Mouse (Mus musculus): ENCODE data around the gene Cep95. TPM values are rescaled to one million over a fixed set of nuclear protein-coding genes. Genes with fewer than 3 reads are reported as not detected.

Cep95 gene
- polyA plus RNA-seq, 1 experiment from 2014 or later: 23.6 TPM

- no peaks in the 10 kb centered on the region for H3K9me3 ChIP-seq (replicated peaks)
- peaks cover 17% of the 10 kb centered on the region; the same call in 1 of the 2 replicates for H3K4me1 ChIP-seq
- no peak overlapping the region for H3K9ac ChIP-seq
- H3K27me3 ChIP-seq: no peaks in the 10 kb centered on the region
- H3K36me3 ChIP-seq: peaks cover 89% of the 10 kb centered on the region
- ATAC-seq (ENCODE audit: insufficient number of reproducible peaks, low FRiP score, low TSS enrichment, low read depth): no peak
- no peak overlapping the region for H3K27ac ChIP-seq (replicated peaks)
- no peak overlapping the region for H3K4me2 ChIP-seq (replicated peaks)
- H3K4me3 ChIP-seq (replicated peaks): no peak overlapping the region
- WGBS: 54% methylated on average over 2 of the region's 2 CpGs
These were observed 26.7 kb downstream of the Cep95 start for GRCm38 (mm10) chr11:106815761-106816160.

DNA sequence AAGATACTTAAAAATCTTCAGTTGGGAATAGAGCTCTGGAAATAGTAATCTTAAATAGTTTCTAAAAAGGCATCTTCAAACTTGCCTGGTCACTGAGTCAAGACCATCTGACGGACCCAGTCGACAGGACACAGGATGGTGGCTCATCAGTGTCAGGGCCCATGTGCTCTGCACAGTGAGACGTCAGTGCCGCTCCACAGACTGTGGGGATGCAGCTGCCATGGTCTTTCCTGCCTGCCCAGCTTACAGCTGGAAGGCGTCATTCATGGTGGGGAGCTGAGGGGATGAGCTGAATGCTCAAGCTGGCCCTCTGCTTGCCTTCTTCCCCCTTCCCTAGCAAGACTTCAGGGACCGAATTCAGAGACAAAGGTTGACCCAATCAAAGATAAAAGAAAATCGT lies 27.3 kb downstream of the Cep95 start:
- Histone ChIP-seq H3K9ac (no peak overlapping the region), H3K27ac (replicated peaks) (no peak overlapping the region), H3K27me3 (no peaks in the 10 kb centered on the region), H3K4me2 (replicated peaks) (no peak overlapping the region), H3K36me3 (peaks cover 90% of the 10 kb centered on the region), H3K4me3 (replicated peaks) (no peak overlapping the region), H3K4me1 (peaks cover 22% of the 10 kb centered on the region; the same call in 1 of the 2 replicates), H3K9me3 (replicated peaks) (no peaks in the 10 kb centered on the region)
- 55% methylated on average over 7 of the region's 7 CpGs for WGBS
- ATAC-seq (ENCODE audit: insufficient number of reproducible peaks, low FRiP score, low TSS enrichment, low read depth): no peak

DNA sequence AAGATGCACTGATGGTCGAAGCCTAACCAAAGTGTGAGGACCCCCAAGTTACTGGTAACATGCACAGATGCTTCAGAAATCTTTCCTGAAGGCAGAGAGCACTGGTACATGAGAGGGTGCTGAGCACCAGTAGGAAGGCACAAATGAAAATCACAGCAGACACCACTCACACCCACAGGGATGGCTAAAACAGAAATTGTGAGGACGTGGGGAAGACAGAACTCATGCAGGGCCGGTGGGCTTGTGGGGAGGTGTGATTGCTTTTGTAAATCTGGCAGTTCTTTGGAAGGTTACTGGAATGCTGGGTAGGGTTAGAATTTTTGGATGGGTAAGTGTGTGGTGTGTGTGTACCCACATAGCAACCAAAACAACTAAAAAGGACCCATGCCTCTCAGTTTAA lies 28.1 kb downstream of the Cep95 start:
- H3K4me1 ChIP-seq: peaks cover 23% of the 10 kb centered on the region; the same call in 1 of the 2 replicates
- no peak overlapping the region for H3K4me3 ChIP-seq (replicated peaks)
- WGBS: 73% methylated on average over 3 of the region's 3 CpGs
- no peaks in the 10 kb centered on the region for H3K27me3 ChIP-seq
- no peak for ATAC-seq (ENCODE audit: insufficient number of reproducible peaks, low FRiP score, low TSS enrichment, low read depth)
- H3K36me3 ChIP-seq: peaks cover 86% of the 10 kb centered on the region
- no peak overlapping the region for H3K4me2 ChIP-seq (replicated peaks)
- no peak overlapping the region for H3K9ac ChIP-seq
- no peaks in the 10 kb centered on the region for H3K9me3 ChIP-seq (replicated peaks)
- H3K27ac ChIP-seq (replicated peaks): no peak overlapping the region

DNA sequence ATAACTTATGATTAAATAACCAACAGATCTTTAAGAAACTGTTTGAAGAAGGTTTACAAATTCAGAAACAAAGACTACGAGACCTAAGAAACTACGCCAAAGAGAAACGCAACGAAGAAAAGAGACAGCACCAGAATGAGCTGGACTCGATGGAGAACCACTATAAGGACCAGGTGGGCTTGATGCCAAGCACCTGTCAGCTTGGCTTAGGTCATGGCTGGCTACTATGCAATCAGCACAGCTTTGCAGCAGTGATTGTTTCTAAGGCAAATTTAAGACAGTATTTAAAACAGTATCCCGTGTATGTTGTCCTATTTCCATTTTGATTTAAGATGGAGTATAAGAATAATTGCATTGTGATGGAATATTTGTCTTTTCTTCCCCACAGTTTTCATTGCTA lies 28.8 kb downstream of the Cep95 start:
- no peaks in the 10 kb centered on the region for H3K27me3 ChIP-seq
- ATAC-seq (ENCODE audit: insufficient number of reproducible peaks, low FRiP score, low TSS enrichment, low read depth): no peak
- 82% methylated on average over 6 of the region's 6 CpGs for WGBS

DNA sequence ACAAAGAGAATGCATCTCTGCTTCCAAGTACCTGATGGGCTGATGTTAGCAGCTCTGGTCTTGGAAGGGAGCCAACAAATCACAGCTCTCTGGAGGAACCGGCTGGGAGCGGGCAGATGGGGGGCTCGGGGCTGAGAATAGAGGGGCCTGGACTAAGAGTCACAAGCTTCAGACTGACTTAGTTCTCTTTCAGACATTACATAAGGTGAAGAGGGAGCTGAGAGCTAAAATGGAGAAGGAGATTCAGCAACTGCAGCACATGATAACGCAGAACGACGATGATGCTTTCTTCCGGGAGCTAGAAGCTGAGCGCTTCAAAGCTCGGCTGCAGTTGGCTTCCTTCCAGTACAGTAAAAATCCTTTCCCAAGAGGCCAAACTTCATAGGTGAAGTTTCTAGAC lies 29.3 kb downstream of the Cep95 start:
- H3K4me3 ChIP-seq (replicated peaks): no peak overlapping the region
- H3K9ac ChIP-seq: no peak overlapping the region
- H3K27me3 ChIP-seq: no peaks in the 10 kb centered on the region
- 48% methylated on average over 9 of the region's 9 CpGs for WGBS
- peaks cover 23% of the 10 kb centered on the region; the same call in 1 of the 2 replicates for H3K4me1 ChIP-seq
- no peak overlapping the region for H3K4me2 ChIP-seq (replicated peaks)
- H3K9me3 ChIP-seq (replicated peaks): no peaks in the 10 kb centered on the region
- H3K27ac ChIP-seq (replicated peaks): peak overlapping the region; percentile 17; the same call in 1 of the 2 replicates
- ATAC-seq (ENCODE audit: insufficient number of reproducible peaks, low FRiP score, low TSS enrichment, low read depth): no peak
- H3K36me3 ChIP-seq: peaks cover 87% of the 10 kb centered on the region

More for the DNA sequence above, 28.8 kb downstream of the Cep95 start:
- Histone ChIP-seq H3K4me1 (peaks cover 23% of the 10 kb centered on the region; the same call in 1 of the 2 replicates), H3K4me3 (replicated peaks) (no peak overlapping the region), H3K9ac (no peak overlapping the region), H3K4me2 (replicated peaks) (no peak overlapping the region), H3K36me3 (peaks cover 87% of the 10 kb centered on the region), H3K9me3 (replicated peaks) (no peaks in the 10 kb centered on the region), H3K27ac (replicated peaks) (no peak overlapping the region)

GRCm38 (mm10) chr11:106819595-106819994 lies 30.5 kb downstream of the Cep95 start:
- peaks cover 84% of the 10 kb centered on the region for H3K36me3 ChIP-seq
- peaks cover 18% of the 10 kb centered on the region; the same call in 1 of the 2 replicates for H3K4me1 ChIP-seq
- H3K9me3 ChIP-seq (replicated peaks): no peaks in the 10 kb centered on the region
- H3K4me3 ChIP-seq (replicated peaks): no peak overlapping the region
- no peak for ATAC-seq (ENCODE audit: insufficient number of reproducible peaks, low FRiP score, low TSS enrichment, low read depth)
- H3K9ac ChIP-seq: no peak overlapping the region
- H3K27me3 ChIP-seq: no peaks in the 10 kb centered on the region
- H3K4me2 ChIP-seq (replicated peaks): no peak overlapping the region
- WGBS: 86% methylated on average over 9 of the region's 9 CpGs
- H3K27ac ChIP-seq (replicated peaks): 0 out of 2 replicates have a peak overlapping the region, but pooled peaks have one; percentile 22

- H3K9ac ChIP-seq: no peak overlapping the region
- no peaks in the 10 kb centered on the region for H3K9me3 ChIP-seq (replicated peaks)
- no peak overlapping the region for H3K4me2 ChIP-seq (replicated peaks)
- no peaks in the 10 kb centered on the region for H3K27me3 ChIP-seq
- whole genome bisulfite sequencing: 53% methylated on average over 6 of the region's 6 CpGs
- H3K4me1 ChIP-seq: peaks cover 18% of the 10 kb centered on the region; the same call in 1 of the 2 replicates
- no peak overlapping the region for H3K27ac ChIP-seq (replicated peaks)
- ATAC-seq (ENCODE audit: insufficient number of reproducible peaks, low FRiP score, low TSS enrichment, low read depth): no peak
- H3K36me3 ChIP-seq: peaks cover 82% of the 10 kb centered on the region
- no peak overlapping the region for H3K4me3 ChIP-seq (replicated peaks)
These were observed 31.2 kb downstream of the Cep95 start for GRCm38 (mm10) chr11:106820252-106820651.

- WGBS: 32% methylated on average over 4 of the region's 4 CpGs
- H3K4me3 ChIP-seq (replicated peaks): no peak overlapping the region
- H3K9me3 ChIP-seq (replicated peaks): no peaks in the 10 kb centered on the region
- H3K9ac ChIP-seq: no peak overlapping the region
- peaks cover 18% of the 10 kb centered on the region; the same call in 1 of the 2 replicates for H3K4me1 ChIP-seq
- no peaks in the 10 kb centered on the region for H3K27me3 ChIP-seq
- H3K27ac ChIP-seq (replicated peaks): peak overlapping the region; percentile 28; the same call in 1 of the 2 replicates
- H3K4me2 ChIP-seq (replicated peaks): no peak overlapping the region
- no peak for ATAC-seq (ENCODE audit: insufficient number of reproducible peaks, low FRiP score, low TSS enrichment, low read depth)
- H3K36me3 ChIP-seq: peaks cover 80% of the 10 kb centered on the region
These were observed 31.9 kb downstream of the Cep95 start for GRCm38 (mm10) chr11:106820972-106821371.

DNA sequence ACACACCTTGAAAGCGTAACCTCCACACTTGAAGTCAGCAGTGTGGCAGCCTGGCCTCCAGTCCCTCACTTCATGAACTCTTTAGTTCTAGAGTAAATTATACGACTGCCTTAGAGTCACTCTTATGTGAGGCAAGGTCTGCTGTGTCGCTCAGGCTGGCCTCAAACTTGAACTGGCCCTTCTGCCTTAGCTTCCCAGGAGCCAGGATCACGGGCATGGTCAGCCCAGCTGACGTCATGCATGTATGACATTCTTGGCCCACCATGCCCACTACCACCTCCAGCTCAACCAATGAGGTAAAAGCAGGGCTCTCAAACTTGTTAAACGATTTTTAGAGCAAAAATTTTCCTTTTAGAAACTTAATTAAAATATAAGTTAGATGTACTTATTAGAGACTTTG lies 32.3 kb downstream of the Cep95 start:
- H3K9ac ChIP-seq: no peak overlapping the region
- H3K36me3 ChIP-seq: peaks cover 80% of the 10 kb centered on the region
- H3K4me1 ChIP-seq: peaks cover 18% of the 10 kb centered on the region; the same call in 1 of the 2 replicates
- no peaks in the 10 kb centered on the region for H3K27me3 ChIP-seq
- no peak overlapping the region for H3K4me3 ChIP-seq (replicated peaks)
- H3K4me2 ChIP-seq (replicated peaks): no peak overlapping the region
- H3K9me3 ChIP-seq (replicated peaks): no peaks in the 10 kb centered on the region
- WGBS: 81% methylated on average over 6 of the region's 6 CpGs
- H3K27ac ChIP-seq (replicated peaks): 0 out of 2 replicates have a peak overlapping the region, but pooled peaks have one; percentile 28
- no peak for ATAC-seq (ENCODE audit: insufficient number of reproducible peaks, low FRiP score, low TSS enrichment, low read depth)

GRCm38 (mm10) chr11:106822491-106822890 lies 33.4 kb downstream of the Cep95 start:
- no peak for ATAC-seq (ENCODE audit: insufficient number of reproducible peaks, low FRiP score, low TSS enrichment, low read depth)
- 91% methylated on average over 8 of the region's 8 CpGs for WGBS
- H3K9ac ChIP-seq: no peak overlapping the region
- no peak overlapping the region for H3K27ac ChIP-seq (replicated peaks)
- H3K4me3 ChIP-seq (replicated peaks): no peak overlapping the region
- peaks cover 13% of the 10 kb centered on the region; the same call in 1 of the 2 replicates for H3K4me1 ChIP-seq
- no peaks in the 10 kb centered on the region for H3K9me3 ChIP-seq (replicated peaks)
- peaks cover 76% of the 10 kb centered on the region for H3K36me3 ChIP-seq
- no peaks in the 10 kb centered on the region for H3K27me3 ChIP-seq
- no peak overlapping the region for H3K4me2 ChIP-seq (replicated peaks)

DNA sequence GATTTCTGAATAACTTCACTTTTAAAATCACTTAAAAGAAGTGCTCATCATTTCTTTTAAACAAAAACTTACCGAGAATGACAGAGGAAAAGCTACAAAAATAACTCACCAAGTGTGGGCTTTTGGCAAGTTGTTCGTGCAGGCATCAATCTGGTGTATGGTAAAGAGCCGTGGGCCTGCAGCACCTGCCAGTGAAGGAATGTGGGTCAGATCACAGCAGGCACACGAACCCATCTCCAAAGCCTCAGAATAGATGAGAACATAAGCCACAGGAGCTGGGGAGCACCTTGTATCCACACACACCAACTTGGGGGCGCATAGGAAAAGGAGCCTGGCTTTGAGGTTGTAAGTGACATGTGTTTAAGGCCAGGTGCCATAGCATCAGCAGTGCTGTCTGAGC lies 33.9 kb downstream of the Cep95 start:
- Histone ChIP-seq H3K9ac (no peak overlapping the region), H3K36me3 (peaks cover 73% of the 10 kb centered on the region), H3K27me3 (no peaks in the 10 kb centered on the region), H3K4me2 (replicated peaks) (no peak overlapping the region), H3K4me1 (peaks cover 13% of the 10 kb centered on the region; the same call in 1 of the 2 replicates), H3K9me3 (replicated peaks) (no peaks in the 10 kb centered on the region), H3K4me3 (replicated peaks) (no peak overlapping the region), H3K27ac (replicated peaks) (no peak overlapping the region)
- no peak for ATAC-seq (ENCODE audit: insufficient number of reproducible peaks, low FRiP score, low TSS enrichment, low read depth)
- 81% methylated on average over 5 of the region's 5 CpGs for WGBS

- Histone ChIP-seq H3K4me3 (replicated peaks) (no peak overlapping the region), H3K36me3 (peaks cover 76% of the 10 kb centered on the region), H3K27me3 (no peaks in the 10 kb centered on the region), H3K4me2 (replicated peaks) (no peak overlapping the region), H3K4me1 (peaks cover 7% of the 10 kb centered on the region; the same call in 1 of the 2 replicates), H3K9me3 (replicated peaks) (no peaks in the 10 kb centered on the region), H3K9ac (no peak overlapping the region), H3K27ac (replicated peaks) (no peak overlapping the region)
- ATAC-seq (ENCODE audit: insufficient number of reproducible peaks, low FRiP score, low TSS enrichment, low read depth): no peak
- 89% methylated on average over 8 of the region's 8 CpGs for WGBS
These were observed 34.7 kb downstream of the Cep95 start for GRCm38 (mm10) chr11:106823741-106824140.
